Mouse (Mus musculus) gastrocnemius, adult 8-10 months (tissue): Measurements from ENCODE around the gene Cep131. TPM values are rescaled to one million over a fixed set of nuclear protein-coding genes. Genes with fewer than 3 reads are reported as not detected.
A peak's percentile ranks its signal among the peaks of the same experiment; 100 is the strongest.

Source experiments
- DNase-seq, 2 experiments: peaks; one replicate each; pipeline ENCODE4 v3.0.0; 2022; ENCODE audit warnings: low spot score in 2 of 2
- total RNA-seq, 4 experiments: library from RNA; stranded (reverse); gene quantifications; 2 replicates each; pipeline ENCODE4 v1.2.4; 2022

Gene Cep131
- total RNA-seq, 4 experiments from 2014 or later: 5.0 to 9.2 (median 7.5) TPM

- no peak for DNase-seq
Measured at GRCm38 (mm10) chr11:120052274-120052673, 34.4 kb downstream of the Cep131 start.

DNA sequence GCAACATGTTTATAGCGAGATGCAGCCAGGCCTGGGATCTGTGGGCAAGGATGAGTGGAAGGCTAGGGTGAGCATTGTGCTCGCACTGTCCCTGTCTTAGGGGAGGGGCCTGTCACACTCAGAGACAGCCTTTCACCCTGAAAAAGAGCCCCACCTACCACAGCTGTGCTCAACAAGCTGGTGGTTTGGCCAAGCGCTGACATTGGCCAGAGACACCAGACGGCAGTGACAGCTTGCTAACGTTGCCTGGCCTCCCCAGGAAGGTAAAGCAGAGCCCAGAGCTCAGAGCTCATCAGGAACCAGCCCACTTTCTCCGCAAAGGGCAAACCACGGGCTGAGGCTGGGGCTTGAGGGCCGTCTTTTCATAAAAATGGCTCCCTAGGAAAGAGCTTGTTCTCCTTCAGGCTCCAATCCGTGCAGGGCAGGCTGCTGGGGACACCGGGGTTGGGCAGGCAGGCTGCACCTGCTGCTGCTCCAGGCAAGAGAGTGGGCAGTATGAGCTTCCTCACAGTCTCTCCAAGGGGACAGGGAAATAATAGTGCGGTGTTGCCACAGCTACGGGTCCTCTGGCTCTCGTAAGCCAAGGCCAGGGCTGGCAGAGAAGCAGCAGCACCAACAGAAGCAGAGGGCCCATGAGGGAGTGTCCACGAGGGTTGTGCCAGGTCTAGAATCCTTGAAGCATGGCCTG lies 35.4 kb downstream of the Cep131 start:
- no peak for DNase-seq

- DNase-seq: no peak
Measured at GRCm38 (mm10) chr11:120049067-120049466, 37.6 kb downstream of the Cep131 start.

- no peak for DNase-seq
Measured at GRCm38 (mm10) chr11:120048252-120048556, 38.4 kb downstream of the Cep131 start.

DNA sequence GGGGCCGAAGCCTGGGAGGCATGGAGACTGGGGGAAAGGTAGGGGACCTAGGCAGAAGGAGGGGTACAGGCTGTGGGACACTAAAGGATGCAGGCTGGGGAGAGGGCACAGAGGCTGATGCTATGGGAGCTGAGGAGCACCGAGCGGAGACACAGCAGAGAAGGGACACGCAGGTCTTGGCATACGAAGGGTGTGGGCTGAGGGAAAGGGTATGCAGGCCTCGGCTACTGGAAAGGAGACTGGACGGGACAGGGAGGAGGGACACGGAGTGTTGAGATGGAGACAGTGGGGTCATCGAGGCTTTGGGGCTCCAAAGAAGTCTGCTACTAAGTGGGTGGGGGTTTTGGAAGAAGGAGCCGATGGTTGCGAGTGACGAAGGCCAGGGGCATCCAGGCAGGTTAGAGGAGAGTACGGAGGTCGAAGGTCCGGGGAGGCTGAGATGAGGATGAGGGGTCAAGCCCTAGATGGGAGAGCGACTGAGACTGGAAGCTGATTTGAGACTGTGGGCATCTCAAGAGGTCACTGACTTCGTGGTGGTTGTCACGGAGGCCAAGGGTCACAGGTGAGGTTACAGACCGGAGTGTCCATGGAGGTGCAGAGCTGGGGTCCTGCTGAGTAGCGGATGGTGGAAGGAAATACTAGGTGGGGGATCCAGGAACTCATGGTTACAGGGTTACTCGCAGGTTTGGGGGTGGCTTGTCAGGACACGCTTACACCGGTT lies 38.9 kb downstream of the Cep131 start:
- DNase-seq: no peak

DNA sequence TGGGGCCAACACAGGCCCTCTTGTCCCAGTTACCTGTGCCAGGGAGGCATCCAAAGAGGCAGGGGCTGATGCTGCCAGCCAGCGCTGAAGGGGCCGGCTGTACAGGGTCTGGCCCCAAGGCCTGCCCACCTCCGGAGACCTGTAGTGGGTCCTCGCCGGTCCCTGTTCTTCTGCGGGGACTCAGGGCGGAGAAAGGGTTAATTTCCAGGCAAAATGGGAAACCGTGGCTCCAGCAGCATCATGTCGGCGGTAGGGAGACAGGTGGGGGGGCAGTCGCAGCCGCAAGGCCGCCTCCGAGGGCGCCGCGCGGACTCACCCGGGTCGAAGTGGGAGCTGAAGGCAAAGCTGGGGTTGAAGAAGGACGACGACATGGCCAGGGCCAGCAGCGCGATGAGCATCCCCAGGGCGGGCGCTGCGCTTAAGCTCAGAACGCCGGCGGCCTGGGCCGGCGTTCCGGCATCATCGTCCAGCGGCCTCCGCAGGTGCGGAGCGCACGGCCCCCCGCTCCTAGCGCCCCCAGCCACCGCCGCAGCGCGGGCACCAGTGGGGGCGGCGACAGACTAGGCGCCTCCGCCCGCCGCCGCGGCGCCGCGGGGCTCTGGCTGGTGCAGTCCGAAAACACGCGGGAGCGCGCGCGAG lies 40.0 kb downstream of the Cep131 start, which contains the start of gene Aatk:
Gene Aatk (minus strand): TSS at position 615 of the 639 bp plus-strand sequence.
- DNase-seq: no peak

- DNase-seq: peak in 1 of 2 experiments; percentile 34
Measured at GRCm38 (mm10) chr11:120045839-120046552, 40.6 kb downstream of the Cep131 start.

GRCm38 (mm10) chr11:120045341-120045740 lies 41.3 kb downstream of the Cep131 start:
- DNase-seq: no peak

- DNase-seq: no peak
Measured at GRCm38 (mm10) chr11:120042141-120042838, 44.3 kb downstream of the Cep131 start.

DNA sequence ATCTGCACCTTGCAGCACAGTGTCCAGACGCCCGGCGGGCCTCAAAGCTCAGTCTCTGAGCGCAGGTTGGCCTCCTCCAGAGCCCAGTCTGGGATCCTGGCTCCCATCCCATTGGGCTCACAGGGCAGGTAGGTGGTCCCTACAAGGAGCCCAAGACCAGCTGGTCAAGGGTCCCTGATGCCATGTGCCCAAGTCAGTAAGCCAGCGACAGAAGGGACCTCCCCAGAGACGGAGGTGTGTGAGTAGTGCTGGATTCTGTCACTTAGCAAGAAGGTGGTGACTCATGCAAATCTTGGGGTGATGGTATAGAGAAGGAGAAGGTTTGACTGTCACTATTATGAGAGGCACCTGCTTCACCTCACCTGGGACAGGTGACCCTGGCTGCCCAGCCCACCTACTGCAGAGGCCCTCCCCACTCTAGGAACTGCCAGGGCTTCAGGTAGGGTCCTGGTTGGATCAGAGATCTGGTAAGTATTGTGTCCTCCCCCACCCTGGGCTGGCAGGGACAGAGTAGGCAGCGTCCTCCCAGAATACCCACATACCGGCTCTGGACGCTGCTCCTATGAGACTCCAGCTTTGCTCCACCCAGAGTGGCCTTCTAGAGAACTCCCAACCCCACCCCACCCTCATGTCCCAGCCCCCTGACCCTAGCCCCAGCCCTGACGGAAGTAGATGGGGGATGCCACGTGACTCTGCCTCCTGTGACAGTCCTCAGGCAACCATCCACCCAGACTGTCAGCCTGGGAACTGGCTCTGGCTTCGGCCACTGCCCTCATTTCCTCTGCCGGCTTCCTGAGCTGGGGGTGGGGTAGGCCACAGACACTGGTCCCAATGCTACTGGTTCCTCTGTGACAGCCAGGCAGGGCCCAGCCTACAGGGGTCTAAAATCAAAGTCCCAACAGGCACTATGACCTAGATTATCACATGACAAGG lies 45.2 kb downstream of the Cep131 start:
- DNase-seq: peak; percentile 36 to 50

DNA sequence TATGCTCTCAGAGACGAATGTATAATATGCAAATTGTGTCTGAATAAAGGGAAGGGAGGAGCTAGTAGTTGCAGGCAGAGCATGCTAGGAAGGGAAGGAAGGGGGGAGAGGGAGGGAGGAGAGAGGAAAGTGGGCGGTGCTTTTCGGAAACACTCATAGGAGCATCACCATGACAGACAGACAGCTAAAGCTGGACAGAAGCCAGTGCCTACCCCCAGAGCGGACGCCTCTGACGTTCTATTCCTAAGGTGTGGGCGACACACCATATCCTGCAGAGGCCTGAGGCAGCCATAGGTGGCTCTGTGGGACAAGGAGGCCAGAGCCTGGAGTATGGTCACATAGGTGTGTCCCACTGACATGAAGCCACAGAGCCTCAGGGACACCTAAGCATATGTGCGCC lies 46.2 kb downstream of the Cep131 start:
- DNase-seq: no peak

- no peak for DNase-seq
Measured at GRCm38 (mm10) chr11:120039581-120039980, 47.0 kb downstream of the Cep131 start.

- DNase-seq: no peak
Measured at GRCm38 (mm10) chr11:120034762-120035161, 51.9 kb downstream of the Cep131 start.

DNA sequence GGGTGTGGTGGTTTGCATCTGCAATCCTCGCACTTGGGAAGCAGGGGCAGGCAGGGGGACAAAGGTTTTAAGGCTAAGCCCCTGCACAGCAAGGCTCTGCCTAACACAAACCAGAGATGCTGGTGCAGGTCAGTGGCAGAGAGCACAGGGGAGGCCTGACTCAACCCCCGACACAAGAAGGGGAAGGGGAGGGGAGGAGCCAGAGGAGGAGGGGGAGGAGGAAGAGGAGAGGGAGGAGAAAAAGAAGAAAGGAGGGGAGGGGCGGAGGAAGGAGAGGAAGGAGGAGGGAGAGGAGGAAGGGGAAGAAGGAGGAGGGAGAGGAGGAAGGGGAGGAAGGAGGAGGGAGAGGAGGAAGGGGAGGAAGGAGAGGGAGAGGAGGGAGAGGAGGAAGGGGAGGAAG lies 52.3 kb downstream of the Cep131 start:
- DNase-seq: no peak

DNA sequence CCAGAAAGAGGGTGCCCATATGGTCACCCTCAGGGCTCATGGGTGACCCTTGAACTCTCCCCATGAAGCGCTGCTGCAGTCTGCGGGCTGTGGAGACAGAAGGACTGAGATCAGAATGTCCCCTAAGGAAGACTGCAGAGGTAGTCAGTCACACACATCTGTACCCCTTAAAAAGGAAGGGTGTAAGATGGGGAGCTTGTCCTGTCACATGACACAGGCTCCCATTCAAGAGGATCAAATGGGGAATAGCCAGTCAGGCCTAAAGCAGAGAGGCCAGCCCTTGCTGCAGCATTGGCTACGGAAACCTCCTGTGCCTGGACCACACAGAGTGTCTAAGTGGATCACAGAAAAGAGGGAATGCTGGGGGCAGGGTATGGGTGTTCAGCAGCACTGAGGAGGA lies 53.2 kb downstream of the Cep131 start:
- DNase-seq: no peak

DNA sequence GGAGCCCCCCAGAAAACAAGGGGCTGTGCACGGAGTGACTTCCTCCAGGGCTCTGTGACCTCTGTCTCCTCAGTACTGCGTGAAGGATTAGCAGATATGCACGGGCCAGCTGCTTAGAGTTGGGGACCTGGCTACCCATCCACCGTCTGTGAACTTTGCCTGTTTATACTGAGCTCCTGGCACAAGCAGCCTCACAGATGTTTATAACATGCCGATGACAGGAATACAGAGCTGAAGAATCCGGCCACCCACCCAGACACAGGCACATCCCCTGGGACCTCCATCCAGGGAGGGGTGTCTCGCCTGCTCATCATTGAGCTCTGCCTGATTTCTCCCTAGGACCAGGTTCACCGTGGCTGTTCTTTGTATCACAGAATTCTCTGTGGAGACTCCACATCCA lies 54.6 kb downstream of the Cep131 start:
- no peak for DNase-seq

GRCm38 (mm10) chr11:120030145-120030901 lies 56.3 kb downstream of the Cep131 start:
- no peak for DNase-seq

DNA sequence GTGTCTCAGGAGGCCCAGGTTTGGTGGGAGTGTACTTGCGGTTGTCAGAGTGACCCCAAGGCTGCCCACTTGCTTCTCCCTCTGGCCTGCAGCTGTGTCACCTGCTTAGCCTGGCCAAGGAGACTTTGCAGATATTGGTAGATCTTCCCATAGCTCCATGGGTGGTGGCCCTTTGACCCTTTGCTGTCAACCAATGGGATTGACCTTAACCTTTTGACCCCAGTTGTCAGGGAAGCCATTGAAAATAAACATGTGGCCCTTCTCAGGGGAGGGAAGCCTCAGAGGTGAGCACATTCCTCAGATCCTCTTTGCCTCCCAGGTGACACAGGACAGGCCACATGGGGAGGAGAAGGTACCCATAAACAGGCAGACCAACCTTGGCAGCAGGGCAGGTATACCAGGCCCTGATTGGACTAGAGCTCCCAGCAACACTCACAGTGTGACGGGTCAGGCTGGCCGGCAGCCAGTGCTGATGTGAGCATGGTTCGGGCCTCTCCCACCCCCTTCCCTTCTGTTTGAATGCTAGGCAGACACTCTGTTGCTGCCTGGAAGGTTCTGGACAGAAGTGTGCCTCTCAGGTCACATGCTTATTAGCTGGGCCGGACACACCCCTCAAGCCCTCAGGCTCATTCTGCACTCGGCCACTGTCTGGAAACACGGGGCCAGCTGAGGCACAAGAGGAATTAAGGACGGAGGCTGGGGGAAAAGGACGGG lies 57.0 kb downstream of the Cep131 start:
- no peak for DNase-seq
